Mouse (Mus musculus): Measurements from ENCODE around the gene Esr2.

Esr2 gene

GRCm38 (mm10) chr12:76081557-76082211 is 95.4 kb downstream of the Esr2 start:
- peak; percentile 78 for DNase-seq

- no peak for DNase-seq
These were observed 96.0 kb downstream of the Esr2 start for GRCm38 (mm10) chr12:76080876-76081556.

DNA sequence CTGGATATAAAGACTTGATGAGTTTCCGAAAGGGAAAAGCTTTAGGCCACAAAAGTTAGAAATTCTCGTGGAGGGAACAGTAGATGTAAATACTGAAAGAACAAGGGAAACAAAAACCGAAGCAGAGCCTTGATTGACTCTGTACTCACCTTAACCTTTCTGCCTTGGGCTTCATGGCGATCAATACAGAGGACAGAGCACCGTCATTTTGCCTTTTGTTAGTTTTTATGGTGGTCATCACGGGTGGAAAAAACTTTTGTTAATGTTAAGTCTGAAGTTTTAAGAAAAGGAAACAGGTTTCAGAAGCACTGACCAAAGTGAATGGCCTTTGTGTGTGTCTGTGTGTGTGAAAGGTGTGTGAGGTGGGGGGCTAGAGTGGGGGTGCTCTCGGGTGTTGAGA is 103.1 kb downstream of the Esr2 start:
- no peak for DNase-seq

DNA sequence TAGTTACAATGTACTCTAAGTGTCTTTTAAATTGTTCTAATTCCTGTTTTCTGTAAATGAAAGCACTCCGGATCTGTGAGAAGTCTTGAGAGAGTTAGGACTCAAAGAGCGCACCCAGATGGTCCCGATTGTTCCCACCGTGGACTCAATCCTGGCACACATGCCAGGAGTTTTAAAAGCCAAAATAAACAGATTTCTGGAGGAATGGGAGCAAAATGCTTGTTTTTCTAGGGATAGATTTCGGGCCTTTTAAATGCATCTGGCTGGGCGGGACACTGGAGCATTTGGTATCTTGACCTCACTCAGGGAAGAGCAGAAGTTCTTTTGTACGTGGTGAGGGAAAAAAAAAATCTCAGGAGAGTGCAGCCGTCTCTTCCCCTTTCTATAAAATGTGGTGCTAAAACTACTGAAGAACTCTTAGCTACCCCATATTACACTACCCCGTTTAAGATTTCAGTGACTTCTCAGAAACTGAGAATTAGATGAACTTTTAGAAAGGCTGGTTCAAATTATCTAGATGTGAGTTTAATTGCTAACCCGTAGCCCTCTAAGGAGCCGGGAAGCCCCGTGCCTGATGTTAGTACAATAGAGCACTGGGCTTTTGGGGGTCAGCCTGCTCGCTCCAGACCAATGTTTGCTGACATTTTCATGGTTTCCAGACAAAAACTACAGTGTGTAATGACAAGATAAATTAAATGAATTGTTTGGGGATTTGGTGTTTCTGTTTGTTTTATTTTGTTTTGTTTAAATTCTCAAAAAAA is 103.8 kb downstream of the Esr2 start:
- no peak for DNase-seq

DNA sequence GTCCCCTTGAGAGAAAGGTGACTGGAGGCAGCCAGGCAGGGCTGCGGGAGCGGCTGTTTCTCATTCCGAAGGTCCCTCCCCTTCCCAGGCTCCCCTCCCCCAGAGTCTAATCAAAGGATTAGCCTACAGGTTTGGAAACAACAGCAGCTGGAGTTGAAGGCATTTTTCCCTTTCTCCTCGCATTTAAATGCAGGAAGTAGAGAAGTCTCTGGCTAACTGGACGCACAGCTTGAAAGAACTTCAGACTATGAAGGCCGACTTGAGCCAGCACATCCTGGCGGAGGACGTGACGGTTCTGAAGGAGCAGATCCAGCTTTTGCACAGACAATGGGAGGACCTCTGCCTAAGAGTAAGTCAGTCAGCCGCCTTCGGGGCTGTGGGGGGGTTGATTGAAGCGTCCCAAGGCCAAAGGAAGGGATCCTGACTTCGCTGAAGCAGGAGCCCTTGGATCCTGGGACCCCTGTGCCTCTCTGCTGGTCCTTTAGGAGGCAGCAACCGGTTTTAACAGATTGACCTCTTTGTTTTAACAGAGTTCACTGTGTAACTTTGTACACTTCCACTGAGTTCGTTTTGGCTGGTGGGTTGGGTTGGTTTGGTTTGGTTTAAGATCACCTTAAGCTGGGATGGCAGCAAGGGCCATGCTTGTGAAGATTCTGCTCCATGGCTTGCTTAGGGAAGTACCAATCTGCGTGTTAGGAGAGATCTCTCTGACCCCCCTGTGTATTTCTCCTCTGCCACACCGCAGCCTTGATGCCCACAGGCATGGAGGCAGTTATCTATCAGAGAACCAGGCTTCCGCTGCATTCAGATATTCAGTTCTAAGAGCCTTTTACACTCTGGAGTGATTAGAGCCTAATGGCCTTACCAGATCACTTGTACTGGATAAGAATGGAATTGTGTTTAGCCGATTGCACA is 104.9 kb downstream of the Esr2 start:
- no peak for DNase-seq
